Mouse (Mus musculus) heart, postnatal 14 days (tissue): ENCODE measurements around the gene Bloc1s5. TPM values are rescaled to one million over a fixed set of nuclear protein-coding genes. Genes with fewer than 3 reads are reported as not detected.
"Not testable (repeated sequence)": the region's sequence is repeated elsewhere in the genome, so short reads cannot be mapped to it uniquely, and the experiment has no call there.

Experiments used
- DNase-seq, 2 experiments: peaks; one replicate each; pipeline ENCODE4 v3.0.0; 2021 to 2022
- intact Hi-C: fragments of 180-260 bp; cut with DNase I; formaldehyde crosslinking; loops from one replicate; pipeline ENCODE4 v1.15.1; 2025
- total RNA-seq, 2 experiments: library from RNA; stranded (reverse); gene quantifications; 2 replicates each; pipeline ENCODE4 v1.2.3; 2021

Bloc1s5 gene
- total RNA-seq, 2 experiments from 2014 or later: 8.3 to 10.4 TPM

GRCm38 (mm10) chr13:38624292-38624902, 10.5 kb downstream of the Bloc1s5 start:
- intact Hi-C loops: no loop called here

GRCm38 (mm10) chr13:38623296-38623695, 11.6 kb downstream of the Bloc1s5 start:
- no peak for DNase-seq
- intact Hi-C loops: no loop called here

More at GRCm38 (mm10) chr13:38624292-38624902, 10.5 kb downstream of the Bloc1s5 start:
- DNase-seq: no peak

DNA sequence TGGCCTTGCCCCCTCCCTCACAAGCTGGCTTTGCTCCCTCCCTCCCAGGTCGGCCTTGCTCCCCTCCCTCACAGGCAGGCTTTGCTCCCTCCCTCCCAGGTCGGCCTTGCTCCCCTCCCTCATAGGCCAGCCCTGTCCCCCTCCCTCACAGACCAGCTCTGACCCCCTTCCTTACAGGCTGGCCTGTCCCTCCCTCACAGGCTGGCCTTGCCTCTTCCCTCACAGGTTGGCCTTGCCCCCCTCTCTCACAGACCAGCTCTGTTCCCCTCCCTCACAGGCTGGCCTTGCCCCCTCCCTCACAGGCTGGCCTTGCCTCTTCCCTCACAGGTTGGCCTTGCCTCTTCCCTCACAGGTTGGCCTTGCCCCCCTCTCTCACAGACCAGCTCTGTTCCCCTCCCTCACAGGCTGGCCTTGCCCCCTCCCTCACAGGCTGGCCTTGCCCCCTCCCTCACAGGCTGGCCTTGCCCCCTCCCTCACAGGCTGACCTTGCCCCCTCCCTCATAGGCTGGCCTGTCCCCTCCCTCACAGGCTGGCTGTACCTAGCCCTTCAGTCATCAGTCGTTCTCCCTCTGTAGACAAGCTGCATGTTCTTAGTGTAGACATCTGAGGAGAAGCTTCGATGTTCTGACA, 16.8 kb downstream of the Bloc1s5 start:
- DNase-seq, intact Hi-C loops: not testable (repeated sequence)

DNA sequence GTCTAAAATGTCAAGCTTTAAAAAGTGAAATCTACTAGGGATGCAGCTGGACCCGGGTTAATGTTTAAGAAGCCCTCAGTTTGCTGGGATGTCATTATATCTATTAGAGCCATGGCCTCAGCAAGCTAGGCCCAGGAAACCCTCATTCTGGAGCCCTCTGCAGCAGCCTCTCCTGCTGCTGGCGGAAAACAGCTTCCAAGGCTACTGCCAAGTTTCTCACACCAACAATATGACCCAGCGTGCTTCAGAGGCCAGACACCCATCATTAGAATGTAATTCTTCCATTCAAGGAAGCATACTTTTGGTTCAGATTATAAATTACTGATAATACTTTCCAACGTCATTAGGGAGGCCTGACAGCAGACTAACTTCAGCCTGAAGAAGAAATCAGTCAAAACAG, 18.0 kb downstream of the Bloc1s5 start:
- peak in 1 of 2 experiments; percentile 18 for DNase-seq
- intact Hi-C loops: no loop called here

DNA sequence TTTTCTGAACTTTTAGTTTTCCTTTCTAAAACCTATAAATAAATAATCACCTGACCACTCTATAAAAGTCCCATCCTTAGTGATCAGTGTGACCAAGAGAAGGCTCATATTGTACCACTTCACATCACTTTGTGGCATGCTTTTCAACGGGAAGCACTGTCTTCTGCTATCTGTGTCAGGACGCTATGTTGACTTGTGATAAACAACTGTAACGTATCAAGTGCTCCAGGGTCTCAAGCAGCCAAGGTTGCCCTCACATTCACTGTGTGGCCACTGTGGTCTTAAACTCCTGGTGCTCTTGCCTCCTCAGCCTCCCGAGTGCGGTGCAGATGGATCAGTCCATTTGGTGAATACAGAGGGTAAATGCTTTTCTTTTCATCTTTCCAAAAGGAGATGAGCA, 19.3 kb downstream of the Bloc1s5 start:
- no peak for DNase-seq
- intact Hi-C loops: no loop called here

GRCm38 (mm10) chr13:38614298-38614697, 20.6 kb downstream of the Bloc1s5 start:
- intact Hi-C loops: no loop called here
- no peak for DNase-seq

DNA sequence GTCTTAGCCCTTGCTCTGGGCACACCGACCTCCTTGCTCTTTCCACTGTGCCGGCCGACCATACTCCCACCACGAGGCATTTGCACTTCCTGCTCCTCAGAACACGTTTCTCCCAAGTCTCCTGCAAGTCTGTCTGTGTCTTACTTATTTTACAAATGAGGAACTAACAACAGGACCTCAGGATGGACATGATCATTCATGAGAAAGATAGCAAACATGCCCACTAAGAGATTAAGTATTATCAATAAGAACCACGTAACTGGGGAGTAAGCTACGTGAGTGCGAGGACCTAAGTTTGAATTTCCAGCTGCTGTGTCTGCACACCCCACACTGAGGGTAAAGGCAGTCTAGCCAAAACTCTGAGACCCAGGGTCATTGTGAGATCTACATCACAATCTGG, 21.3 kb downstream of the Bloc1s5 start:
- intact Hi-C loops: no loop called here
- DNase-seq: no peak

DNA sequence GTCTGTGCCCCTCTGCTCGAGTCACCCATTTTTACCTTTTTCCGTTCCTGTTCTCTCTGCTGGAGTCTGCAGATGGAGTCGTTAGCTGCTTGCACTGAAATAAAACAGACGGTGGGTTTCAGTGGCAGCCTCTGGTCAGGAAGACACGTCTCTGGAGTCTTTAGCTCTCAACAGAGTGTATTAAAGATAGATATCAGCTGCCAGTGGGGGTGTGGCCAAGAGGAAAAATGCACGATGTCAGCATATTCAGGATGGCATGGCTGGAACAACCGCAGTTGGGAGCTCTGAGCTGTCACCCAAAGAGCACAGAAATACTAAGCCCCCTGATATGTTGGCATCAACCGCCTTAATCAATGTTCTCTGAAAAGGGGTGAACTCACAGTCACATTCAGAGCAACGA, 22.3 kb downstream of the Bloc1s5 start:
- DNase-seq: no peak
- intact Hi-C loops: no loop called here

DNA sequence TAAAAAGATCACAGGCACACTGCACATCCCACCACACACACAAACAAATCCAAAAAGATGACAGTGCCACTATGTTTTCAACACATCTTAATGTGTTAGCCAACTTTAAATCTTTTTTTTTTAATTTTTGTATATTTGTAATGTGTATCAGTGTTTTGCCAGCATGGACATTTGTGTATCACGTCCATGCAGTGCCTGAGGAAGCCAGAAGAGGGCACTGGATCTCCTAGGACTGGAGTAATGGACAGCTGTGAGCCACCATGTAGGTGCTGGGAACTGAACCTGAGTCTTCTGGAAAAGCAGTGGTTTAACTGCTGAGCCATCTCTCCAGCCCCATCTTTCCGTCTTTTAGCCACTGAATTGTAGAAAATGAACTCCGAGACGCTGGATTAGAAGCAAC, 22.7 kb downstream of the Bloc1s5 start:
- intact Hi-C loops: no loop called here
- DNase-seq: no peak

- peak; percentile 16 to 40 for DNase-seq
- intact Hi-C loops: no loop called here
Measured at GRCm38 (mm10) chr13:38610336-38610735, 24.6 kb downstream of the Bloc1s5 start.

- DNase-seq: no peak
- intact Hi-C loops: no loop called here
Measured at GRCm38 (mm10) chr13:38607130-38607529, 27.8 kb downstream of the Bloc1s5 start.

- intact Hi-C loops: no loop called here
- peak in 1 of 2 experiments; percentile 24 for DNase-seq
Measured at GRCm38 (mm10) chr13:38605353-38605752, 29.6 kb downstream of the Bloc1s5 start.

DNA sequence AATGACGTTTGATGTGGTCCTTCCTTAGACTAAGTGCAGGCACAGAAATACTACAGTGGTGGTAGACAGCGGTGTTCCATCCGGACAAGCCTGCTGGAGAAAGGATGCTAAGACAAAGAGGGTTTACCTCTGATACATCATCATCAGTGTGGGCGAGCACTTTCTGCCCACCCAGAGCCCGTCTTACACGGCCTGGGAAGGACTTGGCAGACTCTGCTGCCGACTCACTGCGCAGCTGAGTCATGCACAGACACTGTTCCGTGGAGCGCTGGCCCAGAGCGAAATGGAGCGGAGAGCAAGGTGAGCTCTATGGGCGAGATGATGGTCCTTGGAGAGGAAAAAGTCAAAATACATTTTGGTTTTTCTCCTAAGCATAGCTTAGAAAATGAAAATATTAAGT, 31.9 kb downstream of the Bloc1s5 start:
- intact Hi-C loops: no loop called here
- DNase-seq: no peak

DNA sequence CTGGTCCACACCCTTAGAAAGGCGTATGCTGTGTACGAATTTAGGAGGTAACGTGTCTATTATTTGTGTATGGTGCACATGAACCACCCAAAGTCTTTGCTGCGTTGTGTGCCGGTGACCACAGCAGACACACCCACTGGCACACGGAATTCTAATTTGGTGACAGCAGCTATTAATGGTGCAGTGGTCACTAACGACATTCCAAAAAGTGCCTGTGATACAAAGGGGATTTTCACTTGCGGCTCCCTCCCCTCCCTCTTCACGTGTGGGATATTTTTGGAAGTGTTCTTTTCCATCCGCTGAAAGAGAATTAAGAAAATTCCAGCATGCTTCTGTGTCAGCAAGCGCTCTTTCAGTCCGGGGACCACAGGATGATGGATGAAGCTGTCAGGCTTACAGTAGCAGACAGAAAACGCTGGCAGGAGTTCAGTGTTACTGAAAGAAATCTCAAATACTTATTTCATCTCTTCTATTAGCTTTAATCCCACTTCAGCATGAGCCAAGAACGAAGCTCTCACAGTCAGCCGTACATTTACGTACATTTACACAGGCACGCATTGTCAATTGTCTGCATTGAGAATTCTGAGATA, 32.6 kb downstream of the Bloc1s5 start:
- no peak for DNase-seq
- intact Hi-C loops: no loop called here

GRCm38 (mm10) chr13:38600811-38601210, 34.1 kb downstream of the Bloc1s5 start:
- intact Hi-C loops: no loop called here
- no peak for DNase-seq

- intact Hi-C loops: loop anchor here (5.0 kb wide), 3 partner anchors 160 to 530 kb away; no protein-coding TSS in a partner anchor
- no peak for DNase-seq
Measured at GRCm38 (mm10) chr13:38597076-38597475, 37.8 kb downstream of the Bloc1s5 start.

GRCm38 (mm10) chr13:38596461-38596860, 38.4 kb downstream of the Bloc1s5 start:
- intact Hi-C loops: loop anchor here (5.0 kb wide), 3 partner anchors 159 to 529 kb away; no protein-coding TSS in a partner anchor
- DNase-seq: no peak

GRCm38 (mm10) chr13:38593114-38593513, 41.8 kb downstream of the Bloc1s5 start:
- peak; percentile 31 to 44 for DNase-seq
- intact Hi-C loops: no loop called here

DNA sequence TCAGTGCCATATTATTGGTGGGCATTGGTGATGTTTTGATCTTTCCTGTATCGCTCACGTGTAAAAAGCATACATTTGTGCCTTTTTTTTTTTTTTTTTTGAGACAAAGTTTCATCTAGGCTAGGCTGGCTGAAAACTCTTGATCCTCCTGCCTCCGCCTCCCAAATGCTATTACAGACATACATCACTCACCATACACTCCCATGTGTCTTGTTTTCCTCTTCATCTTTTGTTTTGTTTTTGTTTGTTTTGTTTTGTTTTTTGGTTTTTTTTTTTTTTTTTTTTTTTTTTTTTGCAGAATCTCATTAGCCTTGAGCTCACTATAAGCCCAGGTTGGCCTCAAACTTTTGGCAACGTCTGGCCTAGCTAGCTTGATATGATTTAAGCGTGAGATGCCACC, 47.6 kb downstream of the Bloc1s5 start:
- intact Hi-C loops: loop anchor here (10.0 kb wide), 1 partner anchor 363 kb away; no protein-coding TSS in a partner anchor
- no peak for DNase-seq

- intact Hi-C loops: loop anchor here (10.0 kb wide), 1 partner anchor 362 kb away; no protein-coding TSS in a partner anchor
- DNase-seq: no peak
Measured at GRCm38 (mm10) chr13:38586451-38586850, 48.5 kb downstream of the Bloc1s5 start.

DNA sequence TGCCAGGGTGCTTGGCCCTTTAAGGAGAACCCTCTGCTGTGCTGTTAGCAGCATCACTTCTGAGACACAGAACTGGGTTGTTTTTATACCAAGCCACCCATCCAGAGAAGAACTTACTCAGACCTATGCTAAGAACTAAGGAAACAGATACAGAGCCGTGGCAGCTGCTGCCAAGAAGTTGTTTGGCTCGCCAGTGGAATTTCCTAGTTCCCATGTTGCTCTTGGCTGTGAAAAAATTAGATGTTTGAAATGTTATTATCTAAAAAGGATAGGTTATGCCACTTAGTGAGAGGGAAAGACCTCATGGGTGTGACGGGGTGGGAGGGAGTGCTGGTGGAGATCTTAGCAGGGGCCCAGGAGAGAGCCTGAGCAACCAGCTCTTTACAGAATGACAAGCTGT, 52.1 kb downstream of the Bloc1s5 start:
- intact Hi-C loops: loop anchor here (5.0 to 10.0 kb wide), 4 partner anchors 55 to 515 kb away; partner anchors contain the start of gene Txndc5
- peak; percentile 27 to 40 for DNase-seq
